Mouse (Mus musculus): Measurements from ENCODE around the gene Ank.

Gene Ank

GRCm38 (mm10) chr15:27498078-27498477 is 31.6 kb downstream of the Ank start:
- DNase-seq: no peak

GRCm38 (mm10) chr15:27500390-27500789 is 33.9 kb downstream of the Ank start:
- DNase-seq: no peak

- no peak for DNase-seq
Observed at GRCm38 (mm10) chr15:27502338-27502737, 35.9 kb downstream of the Ank start.

GRCm38 (mm10) chr15:27503221-27503620 is 36.7 kb downstream of the Ank start:
- DNase-seq: peak; percentile 25

- DNase-seq: no peak
Observed at GRCm38 (mm10) chr15:27503801-27504730, 37.6 kb downstream of the Ank start.

GRCm38 (mm10) chr15:27506127-27506886 is 39.8 kb downstream of the Ank start:
- DNase-seq: no peak

- DNase-seq: no peak
Observed at GRCm38 (mm10) chr15:27506893-27507596, 40.6 kb downstream of the Ank start.

GRCm38 (mm10) chr15:27508169-27508568 is 41.7 kb downstream of the Ank start:
- no peak for DNase-seq

- DNase-seq: no peak
Observed at GRCm38 (mm10) chr15:27508982-27509381, 42.5 kb downstream of the Ank start.

GRCm38 (mm10) chr15:27516927-27517326 is 50.5 kb downstream of the Ank start:
- no peak for DNase-seq

GRCm38 (mm10) chr15:27518026-27518425 is 51.5 kb downstream of the Ank start:
- DNase-seq: no peak

- no peak for DNase-seq
Observed at GRCm38 (mm10) chr15:27519857-27520256, 53.4 kb downstream of the Ank start.

GRCm38 (mm10) chr15:27525233-27526005 is 58.9 kb downstream of the Ank start:
- peak; percentile 33 for DNase-seq

GRCm38 (mm10) chr15:27528896-27529295 is 62.4 kb downstream of the Ank start:
- DNase-seq: no peak

GRCm38 (mm10) chr15:27530023-27530422 is 63.5 kb downstream of the Ank start:
- no peak for DNase-seq

- DNase-seq: no peak
Observed at GRCm38 (mm10) chr15:27533036-27533435, 66.6 kb downstream of the Ank start.

- DNase-seq: no peak
Observed at GRCm38 (mm10) chr15:27535681-27536080, 69.2 kb downstream of the Ank start.

GRCm38 (mm10) chr15:27536186-27536585 is 69.7 kb downstream of the Ank start:
- no peak for DNase-seq

- no peak for DNase-seq
Observed at GRCm38 (mm10) chr15:27536771-27537170, 70.3 kb downstream of the Ank start.

GRCm38 (mm10) chr15:27537519-27538223 is 71.2 kb downstream of the Ank start:
- DNase-seq: no peak

GRCm38 (mm10) chr15:27539745-27540144 is 73.3 kb downstream of the Ank start:
- no peak for DNase-seq

GRCm38 (mm10) chr15:27545203-27545602 is 78.7 kb downstream of the Ank start:
- no peak for DNase-seq

Measured in lung, postnatal 10 days (tissue).